Mouse (Mus musculus): ENCODE data around the gene Ncoa5. TPM values are rescaled to one million over a fixed set of nuclear protein-coding genes. Genes with fewer than 3 reads are reported as not detected.
A peak's percentile ranks its signal among the peaks of the same experiment; 100 is the strongest.

The Ncoa5 gene
- polyA plus RNA-seq, 2 experiments, result 11.6 to 13.5 TPM

DNA sequence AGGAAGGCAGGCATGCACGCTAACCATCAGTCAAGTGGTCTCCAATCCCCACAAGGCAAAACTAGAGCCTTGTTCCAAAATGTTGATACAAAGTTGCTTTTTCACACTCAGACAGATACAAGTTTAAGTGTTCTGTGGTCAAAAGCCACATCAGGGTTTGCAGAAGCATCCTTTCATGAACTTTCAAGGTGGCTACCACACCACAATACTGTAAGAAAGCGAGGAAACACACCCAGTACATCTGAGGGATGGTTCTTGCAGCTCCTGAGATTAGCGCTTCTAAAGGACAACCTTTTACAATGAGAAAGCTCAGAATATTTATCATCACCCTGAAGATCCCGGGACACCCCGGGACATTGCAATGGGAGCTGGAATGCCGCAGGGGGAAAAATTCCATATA lies 1.4 kb downstream of the Ncoa5 start:
- DNase-seq (ENCODE audit: low read depth in 3 of 3, low spot score in 3 of 3) (no peak), ATAC-seq (ENCODE audit: insufficient read depth) (no peak)
- Histone ChIP-seq H3K4me1 (replicated peaks; ENCODE audit: control insufficient read depth in 2 of 2, insufficient read depth in 2 of 2, low read length in 1 of 2) (peaks cover 6 to 8% of the 10 kb centered on the region in 2 experiments; a peak in 3 of 4 replicates), H3K4me2 (ENCODE audit: low read depth) (peak overlapping the region; percentile 70), H3K9me3 (ENCODE audit: control insufficient read depth, low read length) (no peaks in the 10 kb centered on the region), H3K36me3 (replicated peaks; ENCODE audit: control insufficient read depth, insufficient read depth, low read depth) (no peaks in the 10 kb centered on the region), H3K27me3 (ENCODE audit: control insufficient read depth, insufficient read depth, low read length) (no peaks in the 10 kb centered on the region), H3K9ac (replicated peaks) (peak overlapping the region; percentile 95), H3K4me3 (ENCODE audit: insufficient read depth in 1 of 2, low read depth in 2 of 2, low read length in 2 of 2) (peak overlapping the region; percentile 84 to 97; a peak in 3 of 4 replicates), H3K27ac (no peak overlapping the region)
- no peak for TF ChIP-seq EP300 (IDR thresholded peaks at IDR 0.05; ENCODE audit: low read depth)
- WGBS (ENCODE audit: insufficient replicate concordance), result 55% methylated on average over 6 of the region's 6 CpGs

DNA sequence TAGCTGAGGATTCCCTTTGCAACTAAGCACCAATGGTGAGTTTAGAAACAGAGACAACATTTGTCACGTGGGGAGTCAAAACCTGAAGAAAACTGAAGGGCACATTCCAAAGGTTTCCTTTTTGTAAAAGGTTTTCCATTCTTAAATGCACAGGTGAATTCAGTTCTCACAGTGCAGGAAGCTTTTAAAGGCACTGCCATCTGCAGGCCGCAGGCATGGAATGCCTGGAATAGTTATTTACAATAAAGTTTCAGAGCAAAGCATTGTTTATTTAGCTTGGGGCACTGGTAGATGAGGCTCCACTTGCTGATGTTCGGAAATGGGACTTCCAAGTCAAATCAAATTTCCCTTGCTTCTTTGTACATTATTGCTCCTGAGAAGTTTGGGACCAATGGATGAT lies 2.1 kb downstream of the Ncoa5 start:
- Histone ChIP-seq H3K9ac (replicated peaks) (no peak overlapping the region), H3K36me3 (replicated peaks; ENCODE audit: control insufficient read depth, insufficient read depth, low read depth) (no peaks in the 10 kb centered on the region), H3K27me3 (ENCODE audit: control insufficient read depth, insufficient read depth, low read length) (no peaks in the 10 kb centered on the region), H3K27ac (no peak overlapping the region), H3K4me2 (ENCODE audit: low read depth) (no peak overlapping the region; the same call in 1 of the 2 replicates), H3K9me3 (ENCODE audit: control insufficient read depth, low read length) (no peaks in the 10 kb centered on the region), H3K4me1 (replicated peaks; ENCODE audit: control insufficient read depth in 2 of 2, insufficient read depth in 2 of 2, low read length in 1 of 2) (peaks cover 6 to 8% of the 10 kb centered on the region in 2 experiments; a peak in 3 of 4 replicates), H3K4me3 (ENCODE audit: insufficient read depth in 1 of 2, low read depth in 2 of 2, low read length in 2 of 2) (no peak overlapping the region)
- DNase-seq (ENCODE audit: low read depth in 3 of 3, low spot score in 3 of 3) (no peak), ATAC-seq (ENCODE audit: insufficient read depth) (no peak)
- whole genome bisulfite sequencing (ENCODE audit: insufficient replicate concordance), result 56% methylated on average over 3 of the region's 3 CpGs
- TF ChIP-seq CTCF (IDR thresholded peaks at IDR 0.05; ENCODE audit: low read depth) (no peak), EP300 (IDR thresholded peaks at IDR 0.05; ENCODE audit: low read depth) (no peak)

DNA sequence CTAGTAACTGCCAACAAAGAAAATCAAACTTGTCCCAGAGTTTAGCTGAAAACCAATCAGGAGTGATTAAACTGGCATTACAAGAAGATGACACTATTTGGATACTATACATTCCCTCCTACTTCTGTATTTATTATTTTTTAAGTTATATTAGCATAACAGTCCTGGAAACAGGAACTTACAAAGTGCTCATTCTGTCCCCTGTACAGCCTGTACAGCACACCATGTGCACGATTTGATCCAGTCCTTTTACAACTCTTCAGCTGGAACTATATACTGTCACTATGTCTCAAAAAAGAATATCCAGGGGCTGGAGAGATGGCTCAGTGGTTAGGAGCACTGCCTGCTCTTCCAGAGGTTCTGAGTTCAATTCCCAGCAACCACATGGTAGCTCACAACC lies 7.5 kb downstream of the Ncoa5 start:
- Histone ChIP-seq H3K9me3 (ENCODE audit: control insufficient read depth, low read length) (no peaks in the 10 kb centered on the region), H3K9ac (replicated peaks) (no peak overlapping the region), H3K27ac (no peak overlapping the region), H3K4me1 (replicated peaks; ENCODE audit: control insufficient read depth in 2 of 2, insufficient read depth in 2 of 2, low read length in 1 of 2) (no peaks in the 10 kb centered on the region), H3K36me3 (replicated peaks; ENCODE audit: control insufficient read depth, insufficient read depth, low read depth) (peaks cover 6% of the 10 kb centered on the region), H3K27me3 (ENCODE audit: control insufficient read depth, insufficient read depth, low read length) (no peaks in the 10 kb centered on the region), H3K4me2 (ENCODE audit: low read depth) (no peak overlapping the region), H3K4me3 (ENCODE audit: insufficient read depth in 1 of 2, low read depth in 2 of 2, low read length in 2 of 2) (no peak overlapping the region)
- no peak for DNase-seq (ENCODE audit: low read depth in 3 of 3, low spot score in 3 of 3)
- ATAC-seq (ENCODE audit: insufficient read depth), result no peak
- TF ChIP-seq EP300 (IDR thresholded peaks at IDR 0.05; ENCODE audit: low read depth) (no peak), CTCF (IDR thresholded peaks at IDR 0.05; ENCODE audit: low read depth) (no peak)
- 24% methylated on average over 1 of the region's 1 CpGs for WGBS (ENCODE audit: insufficient replicate concordance)

DNA sequence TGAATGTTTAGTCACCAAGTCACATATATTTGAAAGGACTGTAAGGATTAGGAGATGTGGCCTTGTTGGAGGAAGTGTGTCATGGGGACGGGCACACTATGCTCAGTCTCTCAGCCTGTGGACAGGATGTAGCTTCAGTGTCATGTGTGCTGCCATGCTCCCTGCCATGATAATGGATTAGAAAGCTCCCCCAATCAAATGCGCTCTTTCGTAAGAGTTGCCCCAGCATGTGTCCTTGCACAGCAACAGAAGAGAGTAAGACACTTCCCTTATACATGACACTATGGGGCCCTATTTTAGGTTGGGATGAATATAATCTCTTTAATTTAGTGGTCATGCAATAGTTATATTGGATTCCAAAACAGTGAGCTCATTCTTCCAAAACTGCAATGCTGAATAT lies 14.2 kb downstream of the Ncoa5 start:
- H3K9me3 ChIP-seq (ENCODE audit: control insufficient read depth, low read length), result no peaks in the 10 kb centered on the region
- H3K9ac ChIP-seq (replicated peaks), result no peak overlapping the region
- H3K27ac ChIP-seq, result no peak overlapping the region
- H3K27me3 ChIP-seq (ENCODE audit: control insufficient read depth, insufficient read depth, low read length), result no peaks in the 10 kb centered on the region
- whole genome bisulfite sequencing (ENCODE audit: insufficient replicate concordance), result 75% methylated on average over 3 of the region's 3 CpGs
- H3K4me1 ChIP-seq (replicated peaks; ENCODE audit: control insufficient read depth in 2 of 2, insufficient read depth in 2 of 2, low read length in 1 of 2), result no peaks in the 10 kb centered on the region
- peaks cover 8% of the 10 kb centered on the region for H3K36me3 ChIP-seq (replicated peaks; ENCODE audit: control insufficient read depth, insufficient read depth, low read depth)
- ATAC-seq (ENCODE audit: insufficient read depth) (no peak), DNase-seq (ENCODE audit: low read depth in 3 of 3, low spot score in 3 of 3) (no peak)
- no peak overlapping the region for H3K4me2 ChIP-seq (ENCODE audit: low read depth)
- H3K4me3 ChIP-seq (ENCODE audit: insufficient read depth in 1 of 2, low read depth in 2 of 2, low read length in 2 of 2), result no peak overlapping the region
- TF ChIP-seq EP300 (IDR thresholded peaks at IDR 0.05; ENCODE audit: low read depth) (no peak), CTCF (IDR thresholded peaks at IDR 0.05; ENCODE audit: low read depth) (no peak)

DNA sequence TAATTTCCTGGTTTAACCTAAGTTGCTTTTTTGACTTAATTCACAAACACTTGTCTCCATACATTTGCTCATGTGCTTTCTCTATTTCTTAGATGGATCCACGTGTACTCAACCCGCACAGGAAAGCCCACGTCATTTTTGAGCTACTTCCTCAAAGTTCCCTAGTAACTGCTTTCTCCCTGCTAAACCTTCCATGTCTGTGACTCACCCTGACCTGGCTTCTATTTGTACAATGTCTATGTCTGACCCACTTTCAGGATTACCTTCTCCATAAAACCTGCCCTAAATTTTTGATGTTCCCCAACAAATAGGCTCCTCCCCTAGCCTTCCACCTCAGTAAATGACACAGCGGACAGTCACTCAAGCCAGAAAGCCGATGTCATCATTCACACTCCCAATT lies 19.7 kb downstream of the Ncoa5 start:
- H3K27me3 ChIP-seq (ENCODE audit: control insufficient read depth, insufficient read depth, low read length), result no peaks in the 10 kb centered on the region
- no peak overlapping the region for H3K4me2 ChIP-seq (ENCODE audit: low read depth)
- peaks cover 0 to 9% of the 10 kb centered on the region in 2 experiments; a peak in 2 of 4 replicates for H3K4me1 ChIP-seq (replicated peaks; ENCODE audit: control insufficient read depth in 2 of 2, insufficient read depth in 2 of 2, low read length in 1 of 2)
- no peak overlapping the region for H3K4me3 ChIP-seq (ENCODE audit: insufficient read depth in 1 of 2, low read depth in 2 of 2, low read length in 2 of 2)
- TF ChIP-seq EP300 (IDR thresholded peaks at IDR 0.05; ENCODE audit: low read depth) (no peak), CTCF (IDR thresholded peaks at IDR 0.05; ENCODE audit: low read depth) (no peak)
- no peak for ATAC-seq (ENCODE audit: insufficient read depth)
- H3K36me3 ChIP-seq (replicated peaks; ENCODE audit: control insufficient read depth, insufficient read depth, low read depth), result peaks cover 19% of the 10 kb centered on the region
- no peak overlapping the region for H3K9ac ChIP-seq (replicated peaks)
- no peaks in the 10 kb centered on the region for H3K9me3 ChIP-seq (ENCODE audit: control insufficient read depth, low read length)
- no peak overlapping the region for H3K27ac ChIP-seq
- no peak for DNase-seq (ENCODE audit: low read depth in 3 of 3, low spot score in 3 of 3)
- 50% methylated on average over 5 of the region's 5 CpGs for WGBS (ENCODE audit: insufficient replicate concordance)
